Mouse (Mus musculus): ENCODE data around the gene Pnp2. TPM values are rescaled to one million over a fixed set of nuclear protein-coding genes. Genes with fewer than 3 reads are reported as not detected.

The Pnp2 gene
- total and polyA plus RNA-seq, 3 experiments = 0.65 to 1.7 TPM; not detected in 1

- no peak overlapping the region for H3K4me3 ChIP-seq (ENCODE audit: control insufficient read depth in 1 of 2, insufficient read depth in 1 of 2, low read depth in 2 of 2, low read length in 2 of 2)
- H3K4me1 ChIP-seq (ENCODE audit: control insufficient read depth in 1 of 2, insufficient read depth in 2 of 2, low read length in 2 of 2) = peaks cover 0 to 4% of the 10 kb centered on the region in 2 experiments; a peak in 2 of 4 replicates
- TF ChIP-seq NRF1 (IDR thresholded peaks at IDR 0.05; ENCODE audit: insufficient read depth, low read depth, low read length, poor library complexity, severe bottlenecking) (no peak), POLR2A (IDR thresholded peaks at IDR 0.05; ENCODE audit: control insufficient read depth in 1 of 2, insufficient read depth in 1 of 2, low read depth in 1 of 2, low read length in 2 of 2, poor library complexity in 1 of 2) (0 out of 4 replicates have a peak, but pooled peaks of 1 of the 2 experiments have one; percentile 7), UBTF (IDR thresholded peaks at IDR 0.05; ENCODE audit: borderline replicate concordance, insufficient read depth, low read depth, low read length) (no peak), MAFK (IDR thresholded peaks at IDR 0.05; ENCODE audit: borderline replicate concordance, low read depth, low read length) (no peak), GABPA (IDR thresholded peaks at IDR 0.05; ENCODE audit: low read depth, low read length) (no peak), MAZ (IDR thresholded peaks at IDR 0.05; ENCODE audit: low read depth, low read length) (no peak), E2F4 (IDR thresholded peaks at IDR 0.05; ENCODE audit: borderline replicate concordance, low read depth, low read length) (no peak)
- no peak overlapping the region for H3K9ac ChIP-seq (ENCODE audit: control insufficient read depth, low read depth, low read length, poor library complexity, severe bottlenecking)
- no peak overlapping the region for H3K27ac ChIP-seq (ENCODE audit: control insufficient read depth, low read depth, low read length)
- peaks cover 0 to 13% of the 10 kb centered on the region in 2 experiments; a peak in 2 of 4 replicates for H3K36me3 ChIP-seq (ENCODE audit: control insufficient read depth in 1 of 2, insufficient read depth in 2 of 2, low read length in 2 of 2)
- no peaks in the 10 kb centered on the region for H3K9me3 ChIP-seq (replicated peaks; ENCODE audit: insufficient read depth, low read length)
- no peaks in the 10 kb centered on the region for H3K27me3 ChIP-seq (ENCODE audit: control insufficient read depth in 1 of 2, insufficient read depth in 2 of 2, low read length in 2 of 2)
- DNase-seq (ENCODE audit: low read depth, low spot score) = no peak
- H3K79me2 ChIP-seq (ENCODE audit: control insufficient read depth, insufficient read depth, low read length, poor library complexity) = peaks cover 30% of the 10 kb centered on the region
Measured at GRCm38 (mm10) chr14:50927366-50927765, 28.4 kb upstream of the Pnp2 start.

- Histone ChIP-seq H3K4me3 (ENCODE audit: control insufficient read depth in 1 of 2, insufficient read depth in 1 of 2, low read depth in 2 of 2, low read length in 2 of 2) (peak overlapping the region; percentile 73), H3K27ac (ENCODE audit: control insufficient read depth, low read depth, low read length) (no peak overlapping the region; the same call in 1 of the 2 replicates), H3K4me1 (ENCODE audit: control insufficient read depth in 1 of 2, insufficient read depth in 2 of 2, low read length in 2 of 2) (peaks cover 0 to 4% of the 10 kb centered on the region in 2 experiments; a peak in 2 of 4 replicates), H3K36me3 (ENCODE audit: control insufficient read depth in 1 of 2, insufficient read depth in 2 of 2, low read length in 2 of 2) (peaks cover 0 to 13% of the 10 kb centered on the region in 2 experiments; a peak in 2 of 4 replicates), H3K27me3 (ENCODE audit: control insufficient read depth in 1 of 2, insufficient read depth in 2 of 2, low read length in 2 of 2) (no peaks in the 10 kb centered on the region), H3K9me3 (replicated peaks; ENCODE audit: insufficient read depth, low read length) (no peaks in the 10 kb centered on the region), H3K79me2 (ENCODE audit: control insufficient read depth, insufficient read depth, low read length, poor library complexity) (peaks cover 23% of the 10 kb centered on the region), H3K9ac (ENCODE audit: control insufficient read depth, low read depth, low read length, poor library complexity, severe bottlenecking) (peak overlapping the region; percentile 80)
- DNase-seq (ENCODE audit: low read depth, low spot score) = no peak
- TF ChIP-seq CHD2 (IDR thresholded peaks at IDR 0.05; ENCODE audit: low read length) (no peak), MAFK (IDR thresholded peaks at IDR 0.05; ENCODE audit: borderline replicate concordance, low read depth, low read length) (no peak), NELFE (IDR thresholded peaks at IDR 0.05; ENCODE audit: low read depth, low read length) (no peak), SIN3A (IDR thresholded peaks at IDR 0.05; ENCODE audit: low read length) (no peak), KAT2A (conservative IDR thresholded peaks at IDR 0.05; ENCODE audit: low read depth, low read length) (no peak)
Measured at GRCm38 (mm10) chr14:50929951-50930350, 25.8 kb upstream of the Pnp2 start.

GRCm38 (mm10) chr14:50930377-50930753 lies 25.4 kb upstream of the Pnp2 start:
- peaks cover 0 to 4% of the 10 kb centered on the region in 2 experiments; a peak in 2 of 4 replicates for H3K4me1 ChIP-seq (ENCODE audit: control insufficient read depth in 1 of 2, insufficient read depth in 2 of 2, low read length in 2 of 2)
- no peaks in the 10 kb centered on the region for H3K9me3 ChIP-seq (replicated peaks; ENCODE audit: insufficient read depth, low read length)
- peak overlapping the region; percentile 29 for H3K27ac ChIP-seq (ENCODE audit: control insufficient read depth, low read depth, low read length)
- peak overlapping the region; percentile 73 for H3K4me3 ChIP-seq (ENCODE audit: control insufficient read depth in 1 of 2, insufficient read depth in 1 of 2, low read depth in 2 of 2, low read length in 2 of 2)
- H3K36me3 ChIP-seq (ENCODE audit: control insufficient read depth in 1 of 2, insufficient read depth in 2 of 2, low read length in 2 of 2) = peaks cover 0 to 13% of the 10 kb centered on the region in 2 experiments; a peak in 2 of 4 replicates
- DNase-seq (ENCODE audit: low read depth, low spot score) = peak; percentile 48
- H3K9ac ChIP-seq (ENCODE audit: control insufficient read depth, low read depth, low read length, poor library complexity, severe bottlenecking) = peak overlapping the region; percentile 80
- no peak for TF ChIP-seq E2F4 (IDR thresholded peaks at IDR 0.05; ENCODE audit: borderline replicate concordance, low read depth, low read length)
- 0 out of 2 replicates have a peak, but pooled peaks have one; percentile 17 for TF ChIP-seq TBP (IDR thresholded peaks at IDR 0.05; ENCODE audit: low read depth, low read length)
- no peak; the same call in 1 of the 2 replicates for TF ChIP-seq MAZ (IDR thresholded peaks at IDR 0.05; ENCODE audit: low read depth, low read length)
- H3K27me3 ChIP-seq (ENCODE audit: control insufficient read depth in 1 of 2, insufficient read depth in 2 of 2, low read length in 2 of 2) = no peaks in the 10 kb centered on the region
- peaks cover 18% of the 10 kb centered on the region for H3K79me2 ChIP-seq (ENCODE audit: control insufficient read depth, insufficient read depth, low read length, poor library complexity)
